Mouse (Mus musculus) mesoderm, embryonic 11.5 days (tissue): ENCODE results near the gene Zfp39.
"Not testable (repeated sequence)": the region's sequence is repeated elsewhere in the genome, so short reads cannot be mapped to it uniquely, and the experiment has no call there.

Source experiments
- DNase-seq: peaks from one replicate; pipeline ENCODE4 v3.0.0-alpha.2; 2012; ENCODE audit warnings: low read depth, low spot score

Gene Zfp39

DNA sequence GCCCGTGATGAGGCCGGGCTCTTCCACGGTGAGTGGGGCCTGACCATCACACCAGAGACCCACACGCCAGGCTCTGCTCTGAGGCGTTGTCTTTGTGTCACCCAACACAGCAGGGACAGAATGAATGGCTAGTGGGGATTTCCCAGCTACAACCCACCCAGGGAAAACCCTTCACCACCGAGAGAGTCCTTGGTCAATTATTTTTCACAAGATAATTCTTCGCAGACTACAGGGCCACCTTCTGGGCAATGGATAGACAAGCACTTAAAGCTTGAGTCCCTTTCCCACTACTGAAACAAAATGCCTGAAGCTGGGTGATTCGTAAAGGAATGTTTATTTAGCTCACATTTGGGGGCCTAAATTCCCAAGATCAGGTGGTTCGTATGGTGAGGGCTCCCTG is 18.4 kb upstream of the Zfp39 start:
- DNase-seq = no peak

DNA sequence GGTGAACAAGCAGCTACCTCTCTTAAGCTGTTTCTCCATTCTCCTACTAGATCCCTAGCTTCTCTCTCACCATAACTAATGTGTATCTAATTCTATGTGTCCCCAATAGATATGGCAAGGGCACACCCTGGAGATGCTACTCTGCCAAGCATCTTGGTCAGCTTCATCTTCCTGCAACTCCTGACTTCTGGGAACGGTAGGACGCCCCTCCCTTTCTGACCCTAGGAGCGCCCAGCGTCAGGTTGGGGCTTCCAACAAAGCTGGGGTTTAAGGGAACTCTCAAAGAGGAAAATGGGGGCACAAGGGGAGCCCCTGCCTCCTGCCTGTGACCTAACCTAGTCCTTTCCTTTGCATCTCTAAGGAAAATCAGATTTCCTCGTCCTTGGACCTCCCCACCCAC is 14.7 kb upstream of the Zfp39 start:
- no peak for DNase-seq

DNA sequence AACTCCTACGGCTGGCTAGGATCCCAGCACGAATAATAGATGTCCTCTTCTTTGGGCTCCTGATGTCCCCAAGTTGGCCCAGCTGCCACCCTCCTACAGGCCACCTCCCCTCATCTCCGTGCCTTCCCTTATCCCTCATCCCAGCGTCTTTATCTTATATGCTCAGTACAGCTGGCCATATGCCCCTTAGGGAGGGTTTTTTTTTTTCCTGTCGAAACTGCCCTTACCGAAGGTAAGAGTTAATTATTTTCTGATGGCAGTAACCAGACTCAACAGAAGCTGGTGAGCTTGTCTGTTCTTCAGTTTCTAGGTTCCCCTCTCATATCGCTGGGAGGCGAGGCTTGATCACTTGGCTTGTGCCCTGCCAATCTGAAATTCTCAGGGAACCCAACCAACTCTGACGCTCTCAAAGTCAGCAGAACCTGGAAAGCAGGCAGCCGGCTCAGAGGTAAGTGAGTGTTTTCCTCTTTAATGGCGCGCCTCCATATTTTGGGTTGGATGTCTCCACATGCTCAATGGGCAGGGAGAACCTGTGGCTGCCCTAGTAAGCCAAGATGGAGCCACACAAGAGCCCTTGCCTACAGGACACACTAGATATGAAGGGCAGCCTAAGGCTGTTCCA is 13.8 kb upstream of the Zfp39 start, which contains the start of gene Btnl10:
Btnl10 (plus strand) TSS at position 164 of the 622 bp plus-strand sequence.
- DNase-seq = no peak

DNA sequence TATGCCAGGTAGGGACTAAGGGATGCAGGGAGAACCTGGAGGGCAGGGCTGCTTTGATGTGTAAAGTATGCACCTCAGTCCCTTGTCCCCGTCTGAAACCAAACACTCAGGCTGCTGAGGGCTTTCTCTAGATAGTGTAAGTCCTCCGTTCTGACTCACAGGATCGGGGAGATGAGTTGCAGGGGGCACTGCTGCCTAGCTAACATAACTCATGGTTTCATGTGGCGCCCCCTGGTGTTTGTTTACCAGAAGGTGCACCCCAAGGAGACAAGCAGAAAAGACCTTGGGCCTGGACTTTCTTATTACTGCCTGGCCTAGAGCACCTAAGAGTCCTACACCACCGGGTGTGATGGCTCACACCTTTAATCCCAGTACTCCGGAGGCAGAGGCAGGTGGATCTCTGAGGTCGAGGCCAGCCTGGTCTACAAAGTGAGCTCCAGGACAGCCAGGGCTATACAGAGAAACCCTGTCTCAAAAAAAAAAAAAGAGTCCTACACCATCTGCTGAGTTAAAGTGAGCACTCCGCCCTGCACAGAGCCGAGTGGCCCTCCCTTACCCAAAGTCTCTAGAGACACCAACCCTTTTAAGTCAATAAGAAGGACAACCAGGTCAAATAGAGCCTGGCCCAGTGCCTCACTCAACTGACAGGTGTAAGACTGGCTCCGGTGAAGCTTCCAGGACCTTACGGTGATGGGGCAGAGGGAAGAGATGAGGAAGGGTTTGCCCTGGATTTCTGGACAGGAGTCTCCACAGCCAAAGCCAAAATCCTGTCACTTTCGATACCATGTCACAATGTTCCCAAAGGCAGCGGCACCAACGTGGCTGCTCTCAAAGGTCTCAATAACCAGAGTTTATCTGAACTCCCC is 13.1 kb upstream of the Zfp39 start:
- peak; percentile 48 for DNase-seq

DNA sequence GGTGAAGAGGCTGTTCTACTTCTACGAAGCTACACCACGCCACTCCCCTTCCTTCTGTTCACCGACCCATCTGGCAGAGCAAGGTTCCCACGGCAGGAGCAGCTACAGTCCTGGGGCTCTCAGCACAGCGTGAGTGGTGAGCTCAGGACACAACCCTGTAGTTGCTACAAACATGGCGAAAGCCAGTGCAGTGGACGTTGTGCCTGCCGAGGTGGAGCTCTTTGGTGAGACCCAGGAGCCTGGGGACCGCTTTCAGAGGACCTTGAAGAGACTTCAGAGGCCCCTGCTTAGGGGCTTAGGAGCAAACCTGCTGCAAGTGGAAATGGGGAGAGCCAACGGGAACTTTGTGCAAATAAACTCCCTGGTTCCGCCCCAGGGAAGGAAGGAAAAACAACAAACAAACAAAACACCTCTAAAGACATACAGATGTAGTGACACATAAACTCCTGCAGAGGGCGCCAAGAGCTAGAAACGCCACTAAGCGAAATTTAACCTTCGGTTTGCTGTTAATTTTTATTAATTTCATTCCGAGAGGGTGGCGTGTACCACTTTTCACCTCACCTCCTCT is 10.5 kb upstream of the Zfp39 start:
- DNase-seq = peak; percentile 28

DNA sequence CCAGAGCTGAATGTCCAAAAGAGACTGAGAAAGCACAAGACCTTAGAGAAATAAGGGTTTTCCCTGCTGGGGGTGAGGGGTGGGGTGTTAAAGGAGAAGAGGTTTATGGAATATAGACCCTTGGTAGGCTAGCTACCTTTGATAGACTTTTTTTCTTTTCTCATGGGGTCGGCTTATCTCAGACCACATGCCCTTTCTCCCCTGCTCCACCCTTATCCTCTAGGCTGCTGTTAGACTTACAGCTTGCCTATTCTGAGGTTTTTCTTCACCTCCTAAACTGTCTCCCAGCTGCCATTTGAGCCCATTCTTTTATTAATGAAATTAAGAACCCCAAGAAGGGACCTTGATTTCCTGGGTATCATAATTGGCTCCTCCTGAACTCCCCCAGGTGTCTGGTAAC is 9.8 kb upstream of the Zfp39 start:
- no peak for DNase-seq

DNA sequence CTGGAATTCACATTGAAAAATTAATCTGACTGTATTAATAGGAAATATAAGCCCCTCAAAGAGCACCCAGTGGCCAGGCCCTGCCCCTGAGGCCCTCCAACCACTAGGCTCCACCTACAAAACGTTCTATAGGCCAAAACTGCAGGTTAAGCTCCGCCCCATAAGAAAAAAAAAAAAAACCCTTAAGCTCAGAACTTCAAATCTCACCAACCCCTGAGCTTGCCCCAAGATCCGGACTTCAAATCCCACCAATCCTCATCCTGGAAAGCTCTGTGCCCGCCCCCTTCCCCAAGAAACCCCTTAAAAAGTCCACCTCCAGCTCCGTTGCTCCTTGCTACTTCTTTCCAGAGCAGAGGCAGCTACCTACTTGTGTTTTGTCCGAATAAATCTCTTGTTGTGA is 813 bp upstream of the Zfp39 start:
- DNase-seq = peak; percentile 24

DNA sequence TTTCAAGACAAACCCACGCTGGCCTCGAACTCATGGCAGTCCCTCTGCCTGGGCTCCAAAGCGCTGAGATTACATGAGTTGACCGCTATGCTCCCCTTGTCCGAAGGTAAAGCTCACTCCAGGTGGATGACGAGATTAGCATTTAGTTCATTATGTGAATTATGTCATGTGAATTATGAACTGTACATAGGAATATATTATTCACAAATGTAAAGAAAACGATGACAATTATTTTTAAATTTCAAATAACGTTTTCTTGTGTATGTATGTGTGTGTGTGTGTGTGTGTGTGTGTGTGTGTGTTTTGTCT is 339 bp upstream of the Zfp39 start:
- DNase-seq = no peak

DNA sequence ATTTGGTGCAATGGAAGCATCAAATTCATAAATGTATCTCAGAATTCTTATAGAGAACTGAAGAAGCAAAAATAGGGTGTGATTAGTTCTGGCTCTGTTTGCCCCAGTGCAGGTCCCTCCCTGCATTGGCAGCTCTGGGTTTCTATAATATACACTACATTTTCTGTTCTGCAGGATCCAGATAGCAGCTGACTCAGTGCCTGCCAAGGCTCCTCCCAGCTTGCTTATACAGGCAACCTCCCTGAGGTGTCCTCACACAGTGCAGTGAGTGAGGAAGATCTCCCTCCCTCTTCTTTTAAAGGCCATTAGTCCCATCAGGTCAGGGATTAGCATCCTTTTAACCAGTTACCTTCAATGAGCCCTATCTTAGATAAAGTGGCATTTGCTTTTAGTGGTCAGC is 2.9 kb downstream of the Zfp39 start:
- DNase-seq = no peak

DNA sequence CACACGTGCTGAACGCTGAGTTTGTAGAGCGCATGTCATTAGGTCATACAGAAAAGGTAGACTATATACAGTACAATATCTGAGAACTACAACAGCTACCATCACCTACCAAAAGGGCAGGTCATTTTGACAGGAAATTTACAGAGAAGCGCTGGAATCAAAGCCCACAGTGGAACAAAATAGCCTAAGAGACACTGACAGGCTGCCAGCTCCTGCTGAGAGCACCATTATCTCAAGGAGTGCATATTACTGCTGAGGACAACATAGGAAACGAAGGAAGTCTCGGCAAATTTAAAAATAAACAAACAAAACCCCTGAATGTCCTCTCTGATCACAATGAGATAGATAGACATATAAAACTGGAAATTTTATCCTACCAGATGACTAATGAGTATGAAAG is 6.5 kb downstream of the Zfp39 start:
- DNase-seq = no peak

DNA sequence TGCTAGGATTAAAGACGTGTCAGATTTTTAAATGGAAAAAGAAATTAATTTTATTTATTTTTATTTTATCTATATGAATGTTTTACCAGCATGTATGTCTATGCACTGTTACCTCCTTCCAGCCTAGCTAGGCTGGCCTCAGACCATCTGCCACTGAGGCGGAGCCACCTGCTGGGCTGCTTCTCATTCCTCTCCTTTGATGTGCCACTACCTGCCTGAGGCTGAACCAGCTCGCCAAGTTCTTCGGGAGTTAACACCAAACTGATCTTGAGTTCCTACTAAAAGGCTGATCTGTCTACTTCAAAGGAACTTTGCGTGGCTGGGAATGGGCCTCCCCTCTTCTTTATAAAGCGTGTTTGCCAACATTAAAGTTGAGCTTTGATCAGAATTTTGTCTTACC is 9.6 kb downstream of the Zfp39 start:
- DNase-seq = no peak

DNA sequence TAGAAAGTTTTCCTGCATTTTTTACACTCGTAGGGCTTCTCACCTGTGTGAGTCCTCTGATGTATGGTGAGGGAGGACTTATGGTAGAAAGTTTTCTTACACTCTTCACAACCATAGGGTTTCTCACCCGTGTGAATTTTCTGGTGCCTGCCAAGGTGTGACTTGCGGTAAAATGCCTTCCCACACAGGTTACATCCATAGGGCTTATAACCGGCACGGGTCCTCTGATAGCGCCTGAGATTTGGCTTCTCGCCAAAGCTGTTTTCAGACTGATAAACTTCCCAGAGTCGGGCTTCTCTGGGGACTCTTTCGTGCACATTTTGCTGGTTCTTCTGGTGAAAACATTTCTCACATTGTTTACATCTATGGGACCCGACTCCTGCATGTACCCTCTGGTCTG is 13.5 kb downstream of the Zfp39 start:
- DNase-seq = no peak

DNA sequence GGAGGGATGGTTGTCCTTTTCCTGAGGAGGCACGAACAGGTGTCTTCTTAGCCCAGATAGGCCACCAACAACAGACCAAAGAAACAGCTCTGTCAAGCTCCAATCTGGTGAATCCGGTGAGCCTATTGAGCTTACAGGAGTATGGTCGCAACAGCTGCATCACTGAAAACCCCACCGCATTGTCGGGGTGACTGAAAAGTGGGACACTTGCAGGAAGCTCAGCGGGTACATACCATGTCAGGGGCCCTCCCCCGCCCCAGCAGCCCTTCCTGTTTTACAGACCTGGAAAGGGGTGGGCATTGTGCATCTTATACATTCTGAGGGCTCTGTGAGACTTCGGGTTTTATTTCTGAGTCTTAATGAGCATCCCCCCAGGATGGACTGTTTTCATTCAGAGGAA is 20.3 kb downstream of the Zfp39 start:
- DNase-seq = no peak

DNA sequence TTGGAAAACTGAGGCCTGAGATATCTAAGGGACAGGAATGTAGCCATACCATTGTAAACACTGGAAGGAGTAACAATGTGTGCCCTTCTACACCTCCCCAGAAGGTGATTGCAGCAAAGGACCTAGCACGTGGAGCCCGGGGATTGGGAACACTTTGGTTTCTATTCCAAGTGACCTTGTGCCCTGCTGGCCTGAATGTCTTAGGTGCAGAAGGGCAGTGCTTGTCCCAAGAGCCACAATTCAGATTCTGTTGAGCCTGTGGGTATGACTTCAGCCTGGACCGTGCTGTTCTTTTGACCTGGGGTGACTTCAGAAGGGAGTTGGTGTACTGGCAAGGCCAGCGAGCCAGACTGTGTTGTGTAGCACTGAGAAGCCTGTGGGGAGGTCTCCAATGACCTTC is 33.1 kb downstream of the Zfp39 start:
- no peak for DNase-seq

DNA sequence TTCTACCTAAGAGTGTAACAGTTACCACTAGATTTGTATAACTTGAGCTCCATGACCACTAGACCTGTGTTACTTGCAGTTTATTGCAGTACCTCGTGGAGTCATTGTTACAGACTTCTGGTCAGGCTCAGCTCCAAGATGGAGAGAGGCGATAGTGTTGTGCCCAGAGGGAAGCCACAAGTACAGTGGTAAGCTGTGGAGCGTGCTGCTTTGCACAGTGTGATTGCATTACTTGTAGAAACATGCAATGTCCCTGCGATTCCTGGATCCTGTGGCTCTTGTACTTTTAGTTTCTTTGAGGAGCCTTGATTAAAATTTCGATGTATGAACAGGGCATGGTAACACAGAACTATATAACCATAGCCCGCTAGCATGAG is 36.1 kb downstream of the Zfp39 start:
- no peak for DNase-seq

DNA sequence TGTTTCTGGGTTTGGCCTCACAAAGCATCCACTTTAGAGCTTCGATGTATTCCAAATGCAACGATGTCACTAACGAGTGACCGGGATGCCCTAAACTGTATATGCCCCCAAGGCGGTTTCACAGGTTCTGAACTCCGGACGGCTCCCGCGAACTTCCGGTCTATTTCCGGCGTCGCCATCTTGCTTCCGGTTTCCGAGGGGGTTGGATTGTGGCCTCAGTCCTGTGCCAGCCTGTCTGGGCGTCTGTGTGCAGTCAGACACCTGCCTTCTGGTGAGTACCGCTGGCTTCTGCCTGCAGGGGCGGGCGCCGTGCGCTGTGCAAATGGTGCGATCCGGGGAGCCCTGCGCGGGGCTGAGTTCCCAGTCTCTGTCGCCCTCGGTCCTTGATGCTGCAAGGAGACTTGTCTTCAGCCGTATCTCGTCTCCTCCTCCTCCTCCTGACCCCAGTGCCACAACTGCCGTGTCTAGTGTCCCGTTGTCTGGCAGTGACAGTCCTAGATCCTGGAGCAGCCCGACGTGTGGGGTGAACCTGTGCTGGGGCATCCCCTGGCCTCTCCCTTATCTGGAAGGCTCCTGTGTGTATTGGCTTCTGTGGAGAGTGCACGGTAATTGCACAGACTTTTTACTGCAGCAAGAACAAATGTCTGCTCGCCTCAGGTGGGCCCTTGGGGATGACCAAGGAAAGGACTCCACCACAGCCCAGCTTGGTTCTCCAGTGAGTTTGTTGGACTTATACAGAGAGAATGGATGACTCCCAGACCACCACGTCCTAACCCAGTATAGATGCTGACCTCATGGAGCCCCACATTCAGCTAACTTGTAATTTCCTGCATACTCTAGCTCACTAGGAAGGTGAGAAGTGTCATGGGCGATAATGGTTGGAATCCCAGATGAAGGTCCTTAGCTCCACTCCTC is 36.7 kb downstream of the Zfp39 start, which contains the start of gene 2810021J22Rik:
2810021J22Rik (plus strand) TSS at position 178 of the 915 bp plus-strand sequence.
- peak; percentile 80 for DNase-seq

DNA sequence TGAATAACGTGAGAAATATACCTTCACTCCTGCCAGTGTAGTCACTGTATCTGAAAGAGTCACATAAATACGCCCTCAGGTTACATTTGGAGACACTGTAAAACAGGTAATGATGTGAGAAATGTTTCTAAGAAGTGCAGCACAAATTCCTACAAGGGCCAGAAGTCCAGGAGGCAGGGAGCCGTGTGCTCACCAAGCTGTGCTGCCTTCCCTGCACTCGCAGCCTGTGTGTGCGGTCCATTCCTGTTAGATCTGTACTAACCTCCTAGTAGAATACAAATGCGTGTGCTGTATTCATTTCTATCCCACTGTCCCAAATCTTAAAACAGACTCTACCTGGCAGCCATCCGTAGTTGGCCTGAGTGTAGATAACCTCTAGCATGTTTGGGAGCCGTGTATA is 43.3 kb downstream of the Zfp39 start:
- no peak for DNase-seq

DNA sequence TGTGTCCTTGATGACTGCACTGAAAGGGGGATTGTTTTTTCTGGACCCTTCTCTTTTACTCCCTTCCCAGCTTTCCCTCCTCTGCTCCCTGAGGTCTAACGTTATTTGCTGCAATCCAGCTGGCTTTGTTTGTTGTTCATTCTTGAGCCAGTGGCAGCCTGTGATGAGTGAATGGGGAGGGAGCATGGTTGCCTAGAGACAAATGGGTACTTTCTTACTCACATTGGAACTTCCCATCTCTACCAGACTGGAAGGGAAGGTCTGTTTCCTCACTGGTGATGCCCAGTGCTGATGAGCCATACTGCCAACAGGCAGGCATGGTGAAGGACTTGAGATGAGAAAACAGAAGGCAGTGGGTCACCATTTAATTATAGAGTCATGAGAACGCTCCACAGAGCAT is 54.3 kb downstream of the Zfp39 start:
- no peak for DNase-seq

DNA sequence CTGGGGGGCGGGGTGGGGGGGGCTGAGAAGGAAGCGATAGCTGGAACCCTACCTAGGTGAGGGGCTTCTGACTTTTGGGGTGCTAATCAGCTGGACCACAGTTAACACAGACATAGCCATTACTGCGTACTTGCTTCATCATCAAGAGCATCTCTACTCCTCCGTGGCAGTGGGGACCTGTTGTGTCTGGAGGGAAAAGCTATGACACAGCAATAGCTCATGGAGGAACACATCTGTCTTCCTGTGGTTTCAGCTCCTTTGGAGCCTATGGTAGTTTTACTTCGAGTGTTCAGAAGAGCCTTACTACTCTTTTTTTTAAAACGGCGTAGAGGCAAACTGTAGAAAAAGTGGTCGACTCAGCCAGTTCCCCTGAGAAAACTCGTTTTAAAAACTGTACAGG is 56.4 kb downstream of the Zfp39 start:
- DNase-seq = no peak

DNA sequence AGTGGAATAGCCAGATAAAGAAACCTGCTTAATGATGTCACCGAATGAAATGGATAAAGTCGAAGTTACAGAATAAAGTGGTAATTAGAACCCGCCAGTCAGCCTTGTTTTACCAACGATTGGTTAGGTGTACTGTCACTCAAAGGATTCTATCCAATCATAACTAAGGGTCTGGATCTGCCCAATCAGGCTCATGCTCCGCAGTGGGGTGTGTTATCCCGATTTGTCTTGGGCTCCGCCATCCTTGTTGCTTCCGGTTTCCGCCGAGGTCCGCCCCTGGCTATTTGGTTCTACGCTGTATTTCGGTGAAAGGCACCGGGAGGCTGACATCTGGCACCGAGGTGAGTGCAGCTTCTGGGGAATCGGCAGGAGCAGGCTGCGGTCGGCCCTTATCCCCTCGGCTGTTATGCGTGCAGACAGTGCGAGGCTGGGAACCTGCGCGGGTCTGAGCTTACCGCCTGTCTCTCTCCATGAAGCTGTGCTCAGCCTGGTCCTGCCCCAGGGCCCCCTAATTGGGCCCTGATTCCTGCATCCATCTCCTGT is 57.0 kb downstream of the Zfp39 start, which contains the start of gene Gm12258:
Gm12258 (plus strand) TSS at position 240 of the 543 bp plus-strand sequence.
- DNase-seq = peak; percentile 99

DNA sequence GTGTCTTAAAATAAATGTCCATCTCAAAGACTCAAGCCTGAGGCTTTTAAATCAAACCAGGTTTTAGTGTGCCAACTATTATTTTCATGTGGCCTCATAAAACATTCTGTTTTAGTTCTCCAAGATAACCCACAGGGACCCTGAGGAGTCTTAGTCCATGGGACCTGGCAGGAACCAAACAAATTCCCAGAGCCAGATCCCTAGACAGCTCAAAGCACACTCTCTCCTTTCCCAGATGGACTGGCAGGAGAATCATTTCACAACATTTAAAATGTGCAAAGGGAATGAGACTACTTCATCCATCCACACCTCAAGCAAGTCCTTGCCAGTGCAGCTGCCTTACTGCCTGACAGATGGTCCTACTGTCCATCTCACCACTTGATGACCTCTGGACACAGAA is 65.1 kb downstream of the Zfp39 start, which contains the start of gene Olfr311:
Olfr311 (plus strand) TSS at position 301 of the 400 bp plus-strand sequence.
- not testable (repeated sequence) for DNase-seq
